Mouse (Mus musculus) mouse embryonic stem cell (cell line): Measurements from ENCODE around the gene Map7.

ENCODE experiments used
- in situ Hi-C, 2 experiments: fragments of 300-500 bp; cut with MboI; formaldehyde crosslinking; loops; 1 replicate in 1 of 2; 3 replicates in 1 of 2; pipeline ENCODE4 v1.14.3; 2019 to 2020; ENCODE audit warnings: low sequenced_read_pairs in 2 of 2, low pct_unique_long_range_greater_than_20kb in 1 of 2, mixed read lengths in 1 of 2; ENCODE audit not compliant: unreplicated experiment in 1 of 2

Gene Map7

GRCm38 (mm10) chr10:20149121-20149834 is 1.0 kb downstream of the Map7 start:
- in situ Hi-C loops, result loop anchor here in 1 of 2 experiments (25.0 kb wide), 1 partner anchor 437 kb away; the partner anchor contains the start of gene Il20ra

GRCm38 (mm10) chr10:20149835-20150355 is 1.6 kb downstream of the Map7 start:
- in situ Hi-C loops, result loop anchor here in 1 of 2 experiments (25.0 kb wide), 1 partner anchor 438 kb away; the partner anchor contains the start of gene Il20ra

GRCm38 (mm10) chr10:20152131-20152530 is 3.9 kb downstream of the Map7 start:
- in situ Hi-C loops, result no loop called here

- in situ Hi-C loops, result no loop called here
Observed at GRCm38 (mm10) chr10:20153507-20153906, 5.2 kb downstream of the Map7 start.

- in situ Hi-C loops, result no loop called here
Observed at GRCm38 (mm10) chr10:20155401-20155800, 7.1 kb downstream of the Map7 start.

DNA sequence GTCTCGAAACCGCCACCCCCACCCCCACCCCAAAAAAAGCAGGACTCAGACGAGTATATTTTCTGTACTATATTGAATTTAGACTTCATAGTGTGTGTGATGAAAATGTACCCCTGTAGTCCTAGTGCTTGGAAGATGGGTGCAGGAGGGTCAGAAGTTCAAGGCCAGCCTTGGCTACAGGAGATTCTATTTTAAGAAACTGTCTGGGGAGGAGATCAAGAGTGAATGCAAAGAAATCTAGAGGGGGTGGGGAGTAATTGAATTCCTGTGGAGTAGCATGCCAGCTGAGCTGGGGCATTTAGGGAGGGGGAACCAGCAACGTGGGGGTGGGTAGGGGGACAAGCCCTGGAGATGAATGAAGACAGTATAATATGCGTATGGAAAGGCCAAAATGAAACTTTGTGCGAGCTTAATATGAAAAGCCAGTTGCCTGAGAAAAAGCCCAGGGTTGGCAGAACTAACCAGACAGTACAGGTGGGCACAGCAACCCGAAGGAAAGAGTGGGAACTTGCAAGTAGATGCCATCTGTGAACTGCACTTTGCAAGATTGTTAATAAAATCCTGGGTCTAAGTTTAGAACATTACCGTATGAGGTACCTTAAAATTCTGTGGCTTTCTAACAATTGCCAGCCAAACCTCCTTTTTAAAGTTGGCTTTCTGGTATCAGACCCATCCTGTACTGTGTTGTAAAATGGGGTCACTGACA is 8.9 kb downstream of the Map7 start:
- in situ Hi-C loops, result no loop called here

- in situ Hi-C loops, result no loop called here
Observed at GRCm38 (mm10) chr10:20158756-20159155, 10.5 kb downstream of the Map7 start.

GRCm38 (mm10) chr10:20159308-20159707 is 11.0 kb downstream of the Map7 start:
- in situ Hi-C loops, result no loop called here

- in situ Hi-C loops, result no loop called here
Observed at GRCm38 (mm10) chr10:20160914-20161313, 12.6 kb downstream of the Map7 start.

- in situ Hi-C loops, result no loop called here
Observed at GRCm38 (mm10) chr10:20164810-20165209, 16.5 kb downstream of the Map7 start.

GRCm38 (mm10) chr10:20166797-20167196 is 18.5 kb downstream of the Map7 start:
- in situ Hi-C loops, result no loop called here

- in situ Hi-C loops, result no loop called here
Observed at GRCm38 (mm10) chr10:20167467-20167866, 19.2 kb downstream of the Map7 start.

DNA sequence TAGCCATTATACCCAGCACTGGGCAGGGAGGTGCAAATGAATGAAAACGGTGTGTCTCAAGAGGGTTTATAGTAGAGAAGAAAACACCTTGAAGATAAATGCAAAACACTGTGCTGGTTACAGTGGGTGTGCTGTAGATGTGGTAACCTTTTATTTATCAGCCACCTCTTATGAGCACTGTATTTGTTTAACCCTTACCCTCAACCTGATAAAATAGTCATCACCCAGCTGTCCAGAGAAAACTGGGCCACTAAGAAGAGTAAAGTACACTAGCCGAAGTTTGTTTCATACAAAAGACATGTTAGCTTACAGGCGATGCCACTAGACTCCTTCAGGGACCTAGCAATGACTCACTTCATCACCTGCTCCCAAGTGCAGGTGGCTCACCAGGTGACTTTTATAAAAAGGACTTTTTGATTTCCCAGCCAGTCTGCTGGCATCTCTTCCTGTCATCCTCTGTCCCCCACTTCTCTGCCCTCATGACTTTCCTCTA is 21.0 kb downstream of the Map7 start:
- in situ Hi-C loops, result no loop called here

- in situ Hi-C loops, result no loop called here
Observed at GRCm38 (mm10) chr10:20169927-20170604, 21.8 kb downstream of the Map7 start.

- in situ Hi-C loops, result no loop called here
Observed at GRCm38 (mm10) chr10:20170605-20171088, 22.4 kb downstream of the Map7 start.

- in situ Hi-C loops, result no loop called here
Observed at GRCm38 (mm10) chr10:20171209-20171608, 22.9 kb downstream of the Map7 start.

GRCm38 (mm10) chr10:20171756-20172155 is 23.5 kb downstream of the Map7 start:
- in situ Hi-C loops, result no loop called here

GRCm38 (mm10) chr10:20173733-20174132 is 25.5 kb downstream of the Map7 start:
- in situ Hi-C loops, result no loop called here

- in situ Hi-C loops, result no loop called here
Observed at GRCm38 (mm10) chr10:20176054-20176453, 27.8 kb downstream of the Map7 start.
